Mouse (Mus musculus): ENCODE data around the gene Lmna. TPM values are rescaled to one million over a fixed set of nuclear protein-coding genes. Genes with fewer than 3 reads are reported as not detected.

Gene Lmna
- polyA plus RNA-seq, 1 experiment from 2014 or later: 96.0 TPM

DNA sequence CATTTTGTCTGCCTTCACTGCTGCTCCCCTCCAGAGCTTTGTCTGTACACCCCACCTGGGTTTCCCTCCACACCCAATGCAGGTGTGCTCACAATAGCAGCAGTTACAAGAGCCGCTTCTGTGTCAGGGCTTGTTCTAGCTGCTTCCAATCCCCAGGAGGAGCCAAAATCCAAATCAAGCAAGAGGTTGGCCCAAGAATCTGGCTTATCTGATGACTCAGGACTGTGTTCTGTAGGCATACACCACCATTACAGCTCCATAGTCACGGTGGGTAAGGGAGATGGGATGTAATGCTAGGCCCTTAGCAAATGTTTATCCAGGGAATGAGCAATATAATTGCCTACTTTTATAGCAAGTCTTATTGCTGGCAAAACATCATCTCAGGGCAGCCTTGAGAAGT is 6.7 kb upstream of the Lmna start:
- Histone ChIP-seq H3K4me2 (ENCODE audit: low read length) (no peak overlapping the region), H3K9me3 (ENCODE audit: control insufficient read depth, low read length) (no peaks in the 10 kb centered on the region), H3K27me3 (replicated peaks; ENCODE audit: control insufficient read depth, insufficient read depth, low read length) (no peaks in the 10 kb centered on the region), H3K4me1 (replicated peaks; ENCODE audit: control insufficient read depth, insufficient read depth, low read length) (peaks cover 12% of the 10 kb centered on the region), H3K9ac (ENCODE audit: low read length) (no peak overlapping the region), H3K36me3 (ENCODE audit: control insufficient read depth, insufficient read depth, low read length) (no peaks in the 10 kb centered on the region), H3K27ac (ENCODE audit: low read depth) (no peak overlapping the region), H3K4me3 (ENCODE audit: low read depth, low read length) (no peak overlapping the region)
- DNase-seq (ENCODE audit: low spot score): no peak
- no peak for ATAC-seq (replicated peaks; ENCODE audit: low FRiP score, low TSS enrichment, low read depth)
- WGBS: 62% methylated on average over 2 of the region's 2 CpGs

DNA sequence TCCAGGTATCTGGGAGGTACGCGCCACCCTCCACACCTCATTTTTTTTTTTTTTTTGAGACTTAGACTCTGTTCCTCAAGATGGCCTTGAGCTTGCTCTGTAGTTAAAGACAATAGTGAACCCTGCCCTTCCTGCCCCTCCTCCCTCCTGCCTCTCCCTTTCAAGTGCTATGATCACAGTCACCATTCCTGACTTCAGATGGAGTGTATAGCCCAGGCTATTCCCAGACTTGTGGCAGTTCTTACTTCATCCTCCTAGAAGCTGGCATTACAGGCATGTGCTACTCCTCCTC is 5.3 kb upstream of the Lmna start:
- ATAC-seq (replicated peaks; ENCODE audit: low FRiP score, low TSS enrichment, low read depth) (no peak), DNase-seq (ENCODE audit: low spot score) (no peak)
- Histone ChIP-seq H3K36me3 (ENCODE audit: control insufficient read depth, insufficient read depth, low read length) (no peaks in the 10 kb centered on the region), H3K27ac (ENCODE audit: low read depth) (no peak overlapping the region), H3K27me3 (replicated peaks; ENCODE audit: control insufficient read depth, insufficient read depth, low read length) (no peaks in the 10 kb centered on the region), H3K4me1 (replicated peaks; ENCODE audit: control insufficient read depth, insufficient read depth, low read length) (peaks cover 15% of the 10 kb centered on the region), H3K4me2 (ENCODE audit: low read length) (no peak overlapping the region), H3K9ac (ENCODE audit: low read length) (no peak overlapping the region), H3K9me3 (ENCODE audit: control insufficient read depth, low read length) (no peaks in the 10 kb centered on the region), H3K4me3 (ENCODE audit: low read depth, low read length) (no peak overlapping the region)
- 93% methylated on average over 2 of the region's 2 CpGs for WGBS

DNA sequence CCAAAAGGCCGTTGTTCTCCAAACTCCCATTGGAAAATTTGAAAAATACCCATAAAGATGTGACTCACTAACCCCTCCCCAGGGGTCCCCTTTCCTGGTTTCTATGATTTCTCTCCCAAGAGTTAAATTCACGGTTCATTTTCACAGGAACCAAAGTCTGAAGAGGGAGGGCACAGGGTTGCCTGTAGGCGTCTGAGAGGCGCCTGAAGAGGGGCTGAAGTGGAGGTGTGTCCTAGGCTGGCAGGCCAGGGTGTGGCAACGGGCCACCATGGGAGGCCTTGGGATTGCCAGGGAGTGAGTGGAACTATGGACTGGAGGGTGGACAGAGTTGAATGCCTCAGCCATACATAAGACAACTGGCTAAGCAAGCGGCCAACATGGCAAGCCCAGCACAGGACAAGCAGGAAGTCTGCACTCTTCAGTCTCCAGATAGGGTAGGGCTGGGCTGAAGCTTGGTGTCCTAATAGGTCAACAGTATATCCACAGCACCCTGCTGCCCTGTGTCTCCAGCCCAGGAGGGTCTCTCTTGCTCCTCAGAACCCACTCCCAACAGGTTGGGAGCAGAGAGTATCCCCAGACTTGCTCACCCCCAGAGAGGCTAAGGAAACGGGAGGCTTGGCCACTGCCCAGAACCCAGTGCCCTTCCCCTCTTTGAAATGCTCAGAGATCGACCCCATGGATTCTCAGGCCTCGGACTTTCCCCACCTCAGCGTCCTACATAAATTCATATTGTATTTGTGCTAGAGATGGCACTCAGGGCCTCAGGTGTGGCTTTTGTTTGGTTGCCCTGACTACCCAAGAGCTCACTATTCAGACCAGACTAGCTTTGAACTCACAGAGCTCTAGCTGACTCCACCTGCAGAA is 4.7 kb upstream of the Lmna start:
- 70% methylated on average over 10 of the region's 10 CpGs for WGBS
- H3K36me3 ChIP-seq (ENCODE audit: control insufficient read depth, insufficient read depth, low read length): no peaks in the 10 kb centered on the region
- no peak for DNase-seq (ENCODE audit: low spot score)
- no peak overlapping the region for H3K27ac ChIP-seq (ENCODE audit: low read depth)
- no peak overlapping the region for H3K9ac ChIP-seq (ENCODE audit: low read length)
- no peaks in the 10 kb centered on the region for H3K9me3 ChIP-seq (ENCODE audit: control insufficient read depth, low read length)
- ATAC-seq (replicated peaks; ENCODE audit: low FRiP score, low TSS enrichment, low read depth): no peak
- H3K4me3 ChIP-seq (ENCODE audit: low read depth, low read length): no peak overlapping the region
- H3K27me3 ChIP-seq (replicated peaks; ENCODE audit: control insufficient read depth, insufficient read depth, low read length): no peaks in the 10 kb centered on the region
- no peak overlapping the region for H3K4me2 ChIP-seq (ENCODE audit: low read length)
- H3K4me1 ChIP-seq (replicated peaks; ENCODE audit: control insufficient read depth, insufficient read depth, low read length): peaks cover 18% of the 10 kb centered on the region

DNA sequence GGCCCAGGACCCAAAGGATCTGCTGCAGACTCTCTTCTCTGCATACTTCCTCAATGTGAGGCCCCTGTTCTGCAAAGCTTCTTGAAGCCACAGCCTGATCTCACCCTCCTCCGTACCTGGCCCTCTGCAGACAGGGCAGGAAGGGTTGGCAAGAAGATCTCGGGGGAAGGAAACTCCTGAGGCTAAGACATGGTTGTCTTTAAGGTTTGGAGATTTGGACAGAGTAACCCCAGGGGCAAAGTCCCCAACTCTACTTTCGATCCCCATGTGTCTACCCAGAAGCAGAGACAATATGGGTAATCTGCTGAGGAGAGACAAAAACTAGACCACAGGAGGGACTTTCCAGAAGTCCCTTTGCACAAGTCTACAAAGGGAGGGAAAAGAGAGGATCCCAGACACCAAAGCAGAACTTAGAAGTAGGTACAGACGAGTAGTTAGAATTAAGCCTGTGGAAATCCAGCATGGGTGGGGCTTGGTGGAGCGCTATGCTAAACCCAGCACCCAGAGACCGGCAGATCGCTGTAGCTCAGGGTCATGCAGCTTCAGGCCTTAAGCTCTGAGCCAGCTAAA is 3.9 kb upstream of the Lmna start:
- no peaks in the 10 kb centered on the region for H3K36me3 ChIP-seq (ENCODE audit: control insufficient read depth, insufficient read depth, low read length)
- H3K4me2 ChIP-seq (ENCODE audit: low read length): no peak overlapping the region
- 79% methylated on average over 7 of the region's 7 CpGs for WGBS
- H3K27ac ChIP-seq (ENCODE audit: low read depth): no peak overlapping the region
- no peak for ATAC-seq (replicated peaks; ENCODE audit: low FRiP score, low TSS enrichment, low read depth)
- no peak overlapping the region for H3K9ac ChIP-seq (ENCODE audit: low read length)
- H3K27me3 ChIP-seq (replicated peaks; ENCODE audit: control insufficient read depth, insufficient read depth, low read length): no peaks in the 10 kb centered on the region
- peaks cover 22% of the 10 kb centered on the region for H3K4me1 ChIP-seq (replicated peaks; ENCODE audit: control insufficient read depth, insufficient read depth, low read length)
- no peak for DNase-seq (ENCODE audit: low spot score)
- no peaks in the 10 kb centered on the region for H3K9me3 ChIP-seq (ENCODE audit: control insufficient read depth, low read length)
- no peak overlapping the region for H3K4me3 ChIP-seq (ENCODE audit: low read depth, low read length)

DNA sequence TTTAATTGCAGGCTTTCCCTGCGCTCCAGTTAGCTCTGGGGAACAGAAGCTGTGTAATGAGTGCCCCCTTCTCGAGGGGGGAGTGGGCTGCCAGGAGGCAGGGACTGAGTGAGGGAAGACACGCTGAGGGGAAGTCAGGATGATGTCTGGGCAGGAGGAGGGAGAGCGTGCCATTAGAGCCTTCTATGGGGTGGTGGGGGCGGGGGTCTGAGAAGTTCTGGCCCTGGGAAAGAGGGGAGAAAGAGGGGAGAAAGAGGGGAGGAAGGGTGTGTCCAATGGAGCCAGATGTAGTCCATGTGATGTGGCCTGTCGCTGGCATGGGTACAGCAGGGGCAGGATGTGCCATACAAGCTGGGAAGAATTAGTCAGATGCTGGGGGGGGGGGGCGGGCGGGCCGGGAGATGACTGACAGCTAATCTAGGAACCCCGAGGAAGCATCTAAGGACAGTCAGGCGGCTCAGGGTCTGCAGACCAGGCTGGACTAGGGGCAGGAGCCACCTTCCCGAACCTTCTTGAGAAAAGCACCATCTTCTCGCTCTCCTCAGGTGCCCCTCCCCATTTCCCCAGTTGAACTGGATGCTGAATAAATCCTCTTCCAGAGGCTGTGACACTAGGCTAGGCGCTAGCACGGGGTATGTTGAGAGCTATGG is 3.3 kb upstream of the Lmna start:
- DNase-seq (ENCODE audit: low spot score): no peak
- H3K27ac ChIP-seq (ENCODE audit: low read depth): peak overlapping the region; percentile 19
- no peaks in the 10 kb centered on the region for H3K36me3 ChIP-seq (ENCODE audit: control insufficient read depth, insufficient read depth, low read length)
- no peaks in the 10 kb centered on the region for H3K9me3 ChIP-seq (ENCODE audit: control insufficient read depth, low read length)
- H3K9ac ChIP-seq (ENCODE audit: low read length): no peak overlapping the region
- H3K4me1 ChIP-seq (replicated peaks; ENCODE audit: control insufficient read depth, insufficient read depth, low read length): peaks cover 22% of the 10 kb centered on the region
- 32% methylated on average over 11 of the region's 15 CpGs for WGBS
- ATAC-seq (replicated peaks; ENCODE audit: low FRiP score, low TSS enrichment, low read depth): no peak
- H3K4me2 ChIP-seq (ENCODE audit: low read length): peak overlapping the region; percentile 0; the same call in 1 of the 2 replicates
- no peak overlapping the region for H3K4me3 ChIP-seq (ENCODE audit: low read depth, low read length)
- no peaks in the 10 kb centered on the region for H3K27me3 ChIP-seq (replicated peaks; ENCODE audit: control insufficient read depth, insufficient read depth, low read length)

DNA sequence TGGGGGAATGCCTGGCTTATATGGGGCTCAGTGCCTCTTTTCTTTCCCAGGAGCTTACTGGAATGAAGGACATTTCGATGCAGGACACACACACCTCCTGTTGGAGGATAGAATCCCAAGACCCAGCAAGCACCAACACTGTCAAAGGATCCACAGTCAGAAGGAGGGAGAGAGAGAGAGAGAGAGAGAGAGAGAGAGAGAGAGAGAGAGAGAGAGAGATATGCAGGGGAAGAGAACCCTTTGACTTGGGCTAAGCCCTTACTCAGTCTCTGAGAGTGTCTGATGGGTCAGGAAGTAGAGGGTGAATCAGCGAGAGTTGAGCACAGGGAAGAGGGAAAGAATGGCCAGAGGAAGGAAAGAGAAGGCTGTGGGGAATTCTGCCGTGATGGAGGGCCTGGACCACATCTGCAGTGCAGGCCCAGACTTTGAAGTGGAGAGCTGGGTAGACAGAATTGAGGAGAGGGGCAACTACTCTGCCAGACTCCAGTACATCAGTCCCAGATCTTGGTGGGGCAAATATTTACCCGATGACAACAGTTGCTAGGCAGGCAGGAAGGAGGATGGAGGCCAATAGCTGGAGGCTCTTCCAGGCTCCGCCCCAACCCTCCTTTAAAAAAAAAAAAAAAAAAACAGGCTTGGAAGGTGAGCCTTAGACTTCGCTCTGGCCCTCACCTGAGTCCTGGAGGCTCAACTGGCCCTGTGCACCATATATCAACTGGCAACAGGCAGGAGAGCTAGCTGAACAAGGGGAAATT is 2.6 kb upstream of the Lmna start:
- DNase-seq (ENCODE audit: low spot score) (no peak), ATAC-seq (replicated peaks; ENCODE audit: low FRiP score, low TSS enrichment, low read depth) (no peak)
- no peak overlapping the region for H3K4me3 ChIP-seq (ENCODE audit: low read depth, low read length)
- no peaks in the 10 kb centered on the region for H3K27me3 ChIP-seq (replicated peaks; ENCODE audit: control insufficient read depth, insufficient read depth, low read length)
- no peaks in the 10 kb centered on the region for H3K9me3 ChIP-seq (ENCODE audit: control insufficient read depth, low read length)
- no peaks in the 10 kb centered on the region for H3K36me3 ChIP-seq (ENCODE audit: control insufficient read depth, insufficient read depth, low read length)
- peak overlapping the region; percentile 19 for H3K27ac ChIP-seq (ENCODE audit: low read depth)
- no peak overlapping the region for H3K9ac ChIP-seq (ENCODE audit: low read length)
- peak overlapping the region; percentile 0; the same call in 1 of the 2 replicates for H3K4me2 ChIP-seq (ENCODE audit: low read length)
- 34% methylated on average over 6 of the region's 6 CpGs for WGBS
- peaks cover 22% of the 10 kb centered on the region for H3K4me1 ChIP-seq (replicated peaks; ENCODE audit: control insufficient read depth, insufficient read depth, low read length)

DNA sequence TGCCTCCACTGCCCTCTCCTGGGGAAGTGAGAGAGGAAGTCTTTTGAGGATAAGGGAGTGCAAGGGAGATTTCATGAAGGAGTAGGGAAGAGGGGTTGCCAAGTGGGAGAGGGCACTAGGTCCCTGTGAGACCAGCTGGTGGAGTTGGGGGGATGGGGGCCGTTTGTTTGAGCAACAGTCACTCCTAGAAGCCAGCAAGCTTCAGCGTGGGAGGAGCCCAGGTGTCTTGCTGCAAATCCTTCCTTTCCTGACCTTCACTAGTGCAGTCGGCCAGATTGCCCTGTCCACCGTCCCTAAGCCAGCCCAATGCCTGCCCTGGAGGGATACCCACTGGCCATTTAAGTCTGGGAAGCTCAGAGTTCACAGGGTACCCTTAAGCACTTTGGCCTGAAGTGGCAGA is 1.8 kb upstream of the Lmna start:
- DNase-seq (ENCODE audit: low spot score) (no peak), ATAC-seq (replicated peaks; ENCODE audit: low FRiP score, low TSS enrichment, low read depth) (no peak)
- no peaks in the 10 kb centered on the region for H3K9me3 ChIP-seq (ENCODE audit: control insufficient read depth, low read length)
- peaks cover 22% of the 10 kb centered on the region for H3K4me1 ChIP-seq (replicated peaks; ENCODE audit: control insufficient read depth, insufficient read depth, low read length)
- H3K4me2 ChIP-seq (ENCODE audit: low read length): no peak overlapping the region
- 0 out of 2 replicates have a peak overlapping the region, but pooled peaks have one; percentile 19 for H3K27ac ChIP-seq (ENCODE audit: low read depth)
- no peaks in the 10 kb centered on the region for H3K36me3 ChIP-seq (ENCODE audit: control insufficient read depth, insufficient read depth, low read length)
- H3K9ac ChIP-seq (ENCODE audit: low read length): no peak overlapping the region
- H3K4me3 ChIP-seq (ENCODE audit: low read depth, low read length): no peak overlapping the region
- H3K27me3 ChIP-seq (replicated peaks; ENCODE audit: control insufficient read depth, insufficient read depth, low read length): no peaks in the 10 kb centered on the region
- 56% methylated on average over 4 of the region's 4 CpGs for WGBS

DNA sequence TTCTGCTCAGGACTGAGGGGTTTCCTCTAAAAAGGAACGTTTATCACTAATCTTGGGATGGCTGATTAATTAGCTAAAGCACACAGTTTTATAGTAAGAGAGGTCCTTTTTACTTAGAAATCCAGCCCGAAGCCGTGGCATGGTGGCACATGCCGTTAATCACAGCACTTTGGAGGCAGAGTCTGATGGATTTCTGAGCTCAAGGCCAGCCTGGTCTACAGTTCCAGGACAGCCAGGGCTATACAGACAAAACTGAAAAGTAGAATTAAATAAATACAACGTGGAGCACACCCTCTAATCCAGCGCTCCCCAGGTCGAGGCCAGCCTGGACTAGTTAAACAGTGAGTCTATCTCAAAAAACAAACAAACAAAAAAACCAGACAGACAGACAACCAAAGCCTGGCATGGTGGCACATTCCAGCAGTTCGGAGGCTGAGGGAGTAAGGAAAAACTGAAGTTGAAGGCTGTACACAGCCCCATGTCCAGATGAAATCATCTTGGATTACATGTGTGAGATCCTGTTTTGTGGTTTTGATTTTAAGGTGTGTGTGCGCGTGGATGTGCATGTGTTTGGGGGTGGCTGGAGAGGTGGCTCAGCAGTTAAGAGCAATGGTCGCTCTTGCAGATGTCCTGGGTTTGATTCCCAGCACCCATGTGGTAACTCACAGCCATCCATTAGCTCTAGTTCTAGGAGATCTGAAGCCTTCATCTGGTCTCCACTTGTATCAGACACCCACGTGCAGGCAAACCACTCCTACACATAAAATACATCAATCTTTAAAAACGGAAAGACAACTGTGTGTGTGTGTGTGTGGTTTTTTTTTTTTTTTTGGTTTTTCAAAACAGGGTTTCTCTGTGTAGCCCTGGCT is 899 bp upstream of the Lmna start:
- peaks cover 22% of the 10 kb centered on the region for H3K4me1 ChIP-seq (replicated peaks; ENCODE audit: control insufficient read depth, insufficient read depth, low read length)
- H3K27me3 ChIP-seq (replicated peaks; ENCODE audit: control insufficient read depth, insufficient read depth, low read length): no peaks in the 10 kb centered on the region
- no peaks in the 10 kb centered on the region for H3K9me3 ChIP-seq (ENCODE audit: control insufficient read depth, low read length)
- H3K9ac ChIP-seq (ENCODE audit: low read length): peak overlapping the region; percentile 54
- H3K4me3 ChIP-seq (ENCODE audit: low read depth, low read length): peak overlapping the region; percentile 43
- peak overlapping the region; percentile 62 for H3K4me2 ChIP-seq (ENCODE audit: low read length)
- ATAC-seq (replicated peaks; ENCODE audit: low FRiP score, low TSS enrichment, low read depth) (no peak), DNase-seq (ENCODE audit: low spot score) (no peak)
- H3K36me3 ChIP-seq (ENCODE audit: control insufficient read depth, insufficient read depth, low read length): no peaks in the 10 kb centered on the region
- WGBS: 45% methylated on average over 13 of the region's 13 CpGs
- H3K27ac ChIP-seq (ENCODE audit: low read depth): peak overlapping the region; percentile 94
